Mouse (Mus musculus) MEL (cell line): Measurements from ENCODE around the gene Hamp. TPM values are rescaled to one million over a fixed set of nuclear protein-coding genes. Genes with fewer than 3 reads are reported as not detected.
A peak's percentile ranks its signal among the peaks of the same experiment; 100 is the strongest.

Source experiments
- DNase-seq: peaks from one replicate; pipeline ENCODE4 v3.0.0; 2011; ENCODE audit warnings: low read depth, low spot score
- H3K27ac ChIP-seq: 2 replicates; pipeline ENCODE4 v1.5.1; 2012; ENCODE audit warnings: low read depth, mild to moderate bottlenecking, control low read depth, low read length, moderate library complexity; ENCODE audit not compliant: control insufficient read depth
- H3K27me3 ChIP-seq, 2 experiments: fragments of 150-350 bp in 1 of 2; sonication (generic) in 1 of 2; 2 replicates each; pipeline ENCODE4 v1.6.1; 2012; ENCODE audit warnings: low read length in 2 of 2, mild to moderate bottlenecking in 2 of 2, improper control_type of control experiment in 1 of 2, moderate library complexity in 1 of 2; ENCODE audit not compliant: insufficient read depth in 2 of 2, control insufficient read depth in 1 of 2
- H3K36me3 ChIP-seq, 2 experiments: 2 replicates each; pipeline ENCODE4 v1.6.1; 2012 to 2014; ENCODE audit warnings: low read length in 2 of 2, improper control_type of control experiment in 1 of 2, inconsistent platforms in 1 of 2, mild to moderate bottlenecking in 1 of 2; ENCODE audit not compliant: insufficient read depth in 2 of 2, control insufficient read depth in 1 of 2
- H3K4me1 ChIP-seq, 2 experiments: fragments of 150-350 bp in 1 of 2; sonication (generic) in 1 of 2; 2 replicates each; pipeline ENCODE4 v1.6.1; 2012; ENCODE audit warnings: low read length in 2 of 2, improper control_type of control experiment in 1 of 2, mild to moderate bottlenecking in 1 of 2; ENCODE audit not compliant: insufficient read depth in 2 of 2, control insufficient read depth in 1 of 2
- H3K4me3 ChIP-seq, 2 experiments: fragments of 150-350 bp in 1 of 2; sonication (generic) in 1 of 2; 2 replicates each; pipeline ENCODE4 v1.5.1; 2012; ENCODE audit warnings: low read depth in 2 of 2, low read length in 2 of 2, mild to moderate bottlenecking in 2 of 2, moderate library complexity in 2 of 2, control low read depth in 1 of 2, improper control_type of control experiment in 1 of 2; ENCODE audit not compliant: control insufficient read depth in 1 of 2, insufficient read depth in 1 of 2
- H3K79me2 ChIP-seq: 2 replicates; pipeline ENCODE4 v1.6.1; 2012; ENCODE audit warnings: mild to moderate bottlenecking, low read length, moderate library complexity; ENCODE audit not compliant: control insufficient read depth, poor library complexity, insufficient read depth
- H3K9ac ChIP-seq: 2 replicates; pipeline ENCODE4 v1.6.1; 2012; ENCODE audit warnings: low read depth, mild to moderate bottlenecking, control low read depth, low read length, moderate library complexity; ENCODE audit not compliant: control insufficient read depth, poor library complexity, severe bottlenecking
- H3K9me3 ChIP-seq: fragments of 150-350 bp; sonication (generic); replicated peaks from 2 replicates; pipeline ENCODE4 v1.6.1; 2012; ENCODE audit warnings: mild to moderate bottlenecking, low read length, improper control_type of control experiment, moderate library complexity; ENCODE audit not compliant: insufficient read depth
- BHLHE40 ChIP-seq: IDR thresholded peaks from 2 replicates; pipeline ENCODE4 v1.6.1; 2012; ENCODE audit warnings: low read depth, mild to moderate bottlenecking, inconsistent platforms, low read length, improper control_type of control experiment, borderline replicate concordance
- CHD1 ChIP-seq: IDR thresholded peaks from 2 replicates; pipeline ENCODE4 v1.6.1; 2012; ENCODE audit warnings: low read depth, mild to moderate bottlenecking, inconsistent platforms, low read length, improper control_type of control experiment
- CTCF ChIP-seq, 3 experiments: IDR thresholded peaks in 2 of 3; conservative IDR thresholded peaks in 1 of 3; 2 replicates each; pipeline ENCODE4 v1.5.1; 2011 to 2012; ENCODE audit warnings: low read length in 3 of 3, low read depth in 2 of 3, mild to moderate bottlenecking in 2 of 3, improper control_type of control experiment in 1 of 3, inconsistent platforms in 1 of 3, mixed read lengths in 1 of 3, moderate library complexity in 1 of 3; ENCODE audit not compliant: control insufficient read depth in 1 of 3, insufficient read depth in 1 of 3, poor library complexity in 1 of 3, severe bottlenecking in 1 of 3
- E2F4 ChIP-seq: IDR thresholded peaks from 2 replicates; pipeline ENCODE4 v1.6.1; 2011; ENCODE audit warnings: low read depth, low read length, improper control_type of control experiment, borderline replicate concordance
- EP300 ChIP-seq, 2 experiments: IDR thresholded peaks; 2 replicates each; pipeline ENCODE4 v1.6.1; 2011; ENCODE audit warnings: improper control_type of control experiment in 2 of 2, low read length in 2 of 2, low read depth in 1 of 2, mild to moderate bottlenecking in 1 of 2
- ETS1 ChIP-seq: IDR thresholded peaks from 2 replicates; pipeline ENCODE4 v1.6.1; 2012; ENCODE audit warnings: low read depth, mild to moderate bottlenecking, inconsistent platforms, low read length, improper control_type of control experiment, moderate library complexity
- MAX ChIP-seq: IDR thresholded peaks from 2 replicates; pipeline ENCODE4 v1.6.1; 2011; ENCODE audit warnings: low read length, improper control_type of control experiment
- MAZ ChIP-seq: IDR thresholded peaks from 2 replicates; pipeline ENCODE4 v1.6.1; 2012; ENCODE audit warnings: low read depth, mild to moderate bottlenecking, inconsistent platforms, low read length, improper control_type of control experiment
- MEF2A ChIP-seq: IDR thresholded peaks from 2 replicates; pipeline ENCODE4 v1.6.1; 2014; ENCODE audit warnings: low read depth, mild to moderate bottlenecking, inconsistent platforms, low read length, improper control_type of control experiment; ENCODE audit not compliant: poor library complexity, insufficient replicate concordance, severe bottlenecking; ENCODE audit errors: extremely low read depth
- MYB ChIP-seq: IDR thresholded peaks from 2 replicates; pipeline ENCODE4 v1.6.1; 2011; ENCODE audit warnings: mild to moderate bottlenecking, low read depth, low read length, improper control_type of control experiment
- NRF1 ChIP-seq: IDR thresholded peaks from 2 replicates; pipeline ENCODE4 v1.6.1; 2014; ENCODE audit warnings: low read depth, mild to moderate bottlenecking, inconsistent platforms, low read length, improper control_type of control experiment, moderate library complexity; ENCODE audit not compliant: poor library complexity, insufficient read depth, severe bottlenecking
- POLR2A ChIP-seq, 2 experiments: IDR thresholded peaks; 2 replicates each; pipeline ENCODE4 v1.6.1; 2011 to 2012; ENCODE audit warnings: low read length in 2 of 2, mild to moderate bottlenecking in 2 of 2, control low read depth in 1 of 2, improper control_type of control experiment in 1 of 2, low read depth in 1 of 2, moderate library complexity in 1 of 2; ENCODE audit not compliant: control insufficient read depth in 1 of 2, insufficient read depth in 1 of 2, poor library complexity in 1 of 2
- POLR2AphosphoS2 ChIP-seq: IDR thresholded peaks from 2 replicates; pipeline ENCODE4 v1.6.1; 2011; ENCODE audit warnings: low read length, improper control_type of control experiment
- POLR2AphosphoS5 ChIP-seq: IDR thresholded peaks from 2 replicates; pipeline ENCODE4 v1.6.1; 2012; ENCODE audit warnings: low read depth, borderline replicate concordance, mild to moderate bottlenecking, inconsistent platforms, low read length, moderate library complexity, mixed read lengths
- RAD21 ChIP-seq: IDR thresholded peaks from 2 replicates; pipeline ENCODE4 v1.6.1; 2011; ENCODE audit warnings: mild to moderate bottlenecking, low read depth, low read length, improper control_type of control experiment
- RCOR1 ChIP-seq: IDR thresholded peaks from 2 replicates; pipeline ENCODE4 v1.6.1; 2012; ENCODE audit warnings: low read depth, mild to moderate bottlenecking, inconsistent platforms, low read length, improper control_type of control experiment
- SMC3 ChIP-seq: IDR thresholded peaks from 2 replicates; pipeline ENCODE4 v1.6.1; 2011; ENCODE audit warnings: low read depth, low read length, improper control_type of control experiment
- TBP ChIP-seq: IDR thresholded peaks from 2 replicates; pipeline ENCODE4 v1.8.0; 2011; ENCODE audit warnings: low read depth, low read length, improper control_type of control experiment
- UBTF ChIP-seq: IDR thresholded peaks from 2 replicates; pipeline ENCODE4 v1.6.1; 2012; ENCODE audit warnings: low read depth, mild to moderate bottlenecking, inconsistent platforms, low read length, improper control_type of control experiment, moderate library complexity, borderline replicate concordance; ENCODE audit not compliant: insufficient read depth
- ZKSCAN1 ChIP-seq: IDR thresholded peaks from 2 replicates; pipeline ENCODE4 v1.6.1; 2012; ENCODE audit warnings: low read depth, mild to moderate bottlenecking, inconsistent platforms, low read length, improper control_type of control experiment, moderate library complexity
- ZMIZ1 ChIP-seq: IDR thresholded peaks from 2 replicates; pipeline ENCODE4 v1.6.1; 2012; ENCODE audit warnings: low read depth, mild to moderate bottlenecking, inconsistent platforms, low read length, improper control_type of control experiment, moderate library complexity
- ZNF384 ChIP-seq: IDR thresholded peaks from 2 replicates; pipeline ENCODE4 v1.6.1; 2012; ENCODE audit warnings: low read depth, mild to moderate bottlenecking, inconsistent platforms, low read length, improper control_type of control experiment
- polyA plus RNA-seq, 2 experiments: library from polyadenylated mRNA; stranded (reverse) in 1 of 2; unstranded in 1 of 2; fragments of >175 nt in 1 of 2; fragments of >200 nt in 1 of 2; gene quantifications; 2 replicates each; pipeline versions ENCODE4 v1.2.1 to v1.2.4; 2012; ENCODE audit warnings: low replicate concordance in 2 of 2, low read depth in 1 of 2; ENCODE audit not compliant: insufficient read length in 2 of 2, insufficient read depth in 1 of 2, missing spikeins in 1 of 2
- total RNA-seq: library from RNA; depleted of rRNA; stranded (reverse); fragments of 300-350 nt; gene quantifications from 2 replicates; pipeline ENCODE4 v1.2.3, GENCODE M21; 2012

Hamp gene
- total and polyA plus RNA-seq, 3 experiments: not detected

DNA sequence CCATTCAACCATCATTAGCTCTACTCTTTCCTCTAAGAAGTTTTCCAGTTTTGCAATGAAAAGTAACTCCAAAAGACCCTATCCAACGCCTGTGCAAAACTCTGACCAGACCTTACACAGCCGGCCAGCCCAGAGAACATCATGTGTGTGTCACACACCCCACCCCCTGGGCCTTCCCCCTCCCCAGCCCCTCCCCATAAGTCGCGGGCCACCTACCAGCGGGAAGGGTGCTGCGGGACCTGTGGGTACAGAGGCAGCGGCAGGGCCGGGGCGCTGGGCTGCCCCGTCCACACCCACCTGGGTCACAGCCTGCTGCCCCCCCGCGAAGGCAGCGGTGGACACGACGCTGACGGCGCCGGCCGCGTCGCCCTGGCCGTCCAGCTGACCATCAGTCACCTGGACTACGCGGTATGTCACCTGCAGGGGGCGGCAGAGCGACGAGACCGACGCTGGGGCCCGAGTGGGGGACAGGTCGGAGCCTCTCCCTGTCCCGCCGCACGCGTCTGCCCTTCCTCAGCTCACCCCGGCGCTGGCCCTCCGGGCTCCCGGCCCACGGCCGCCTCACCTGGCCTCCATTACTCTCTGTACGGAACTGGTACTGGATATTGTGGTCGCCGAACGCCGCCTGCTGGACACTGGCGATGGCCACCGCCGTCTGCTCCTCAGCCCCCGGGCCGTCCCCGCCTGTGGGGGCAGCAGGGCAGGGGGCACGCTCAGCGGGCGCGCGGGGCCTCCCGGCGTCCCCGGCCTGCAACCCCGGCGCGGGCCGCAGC lies 11.9 kb upstream of the Hamp start (continued):
- peak; percentile 6 to 63; a peak in 1 of 4 replicates for TF ChIP-seq POLR2A (IDR thresholded peaks at IDR 0.05; ENCODE audit: control insufficient read depth in 1 of 2, insufficient read depth in 1 of 2, low read depth in 1 of 2, low read length in 2 of 2, poor library complexity in 1 of 2)
- no peak for TF ChIP-seq BHLHE40
- no peak for TF ChIP-seq EP300 (IDR thresholded peaks at IDR 0.05; ENCODE audit: low read depth in 1 of 2, low read length in 2 of 2)
- TF ChIP-seq POLR2AphosphoS5: no peak
- TF ChIP-seq CHD1: no peak
- no peak for TF ChIP-seq ZNF384
- 0 out of 2 replicates have a peak, but pooled peaks have one; percentile 19 for TF ChIP-seq ETS1
- no peak for TF ChIP-seq E2F4
- 0 out of 2 replicates have a peak, but pooled peaks have one; percentile 41 for TF ChIP-seq UBTF
- TF ChIP-seq MAZ: 0 out of 2 replicates have a peak, but pooled peaks have one; percentile 54
- peak; percentile 21; the same call in 1 of the 2 replicates for TF ChIP-seq SMC3
- no peak for TF ChIP-seq MYB
- TF ChIP-seq, all 39 proteins: peak for 13

DNA sequence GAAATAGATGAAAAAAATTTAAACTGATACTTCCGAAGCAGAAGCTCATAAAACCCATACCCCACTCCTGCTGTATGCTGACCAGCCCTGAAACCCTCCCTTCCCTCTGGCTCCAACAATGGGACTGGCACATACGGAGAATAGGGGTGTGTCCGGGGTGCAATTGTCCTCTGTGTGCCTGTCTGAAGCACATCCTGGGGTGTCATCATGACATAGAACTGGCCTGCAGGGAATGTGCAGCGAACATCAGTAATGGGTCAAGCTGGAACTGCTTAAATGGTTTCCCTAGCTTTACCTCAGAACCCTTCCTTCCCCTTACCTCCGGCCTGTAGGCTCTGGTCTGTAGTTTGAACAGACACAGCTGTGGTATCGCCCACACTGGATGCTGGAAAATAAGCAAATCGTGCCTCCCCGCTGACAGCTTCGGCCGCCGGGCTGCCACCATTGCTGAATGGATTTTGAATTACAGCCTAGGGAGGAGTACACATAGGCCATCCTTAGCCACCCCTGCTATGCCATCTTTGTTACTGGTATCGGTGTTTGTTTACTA lies 11.2 kb upstream of the Hamp start:
- Histone ChIP-seq H3K79me2 (peaks cover 18% of the 10 kb centered on the region), H3K27me3 (no peaks in the 10 kb centered on the region), H3K9me3 (no peaks in the 10 kb centered on the region), H3K27ac (no peak overlapping the region), H3K36me3 (peaks cover 2 to 9% of the 10 kb centered on the region in 2 experiments), H3K4me1 (peaks cover 0 to 11% of the 10 kb centered on the region in 2 experiments; a peak in 1 of 4 replicates), H3K9ac (no peak overlapping the region), H3K4me3 (peak overlapping the region; percentile 85 to 97; a peak in 3 of 4 replicates)
- no peak for DNase-seq
- TF ChIP-seq POLR2AphosphoS2 (no peak), POLR2AphosphoS5 (no peak), EP300 (IDR thresholded peaks at IDR 0.05; ENCODE audit: low read depth in 1 of 2, low read length in 2 of 2) (no peak), E2F4 (no peak), UBTF (no peak), TBP (no peak), NRF1 (no peak), ZKSCAN1 (no peak), BHLHE40 (no peak), MAZ (no peak), ZMIZ1 (no peak), MAX (no peak), RCOR1 (no peak), MEF2A (no peak), CTCF (IDR thresholded peaks at IDR 0.05 in 2 of 3, conservative IDR thresholded peaks at IDR 0.05 in 1 of 3; ENCODE audit: control insufficient read depth in 1 of 3, insufficient read depth in 1 of 3, low read depth in 2 of 3, low read length in 3 of 3, poor library complexity in 1 of 3, severe bottlenecking in 1 of 3) (no peak), RAD21 (no peak), ETS1 (no peak)
